Mouse (Mus musculus) forebrain, embryonic 16.5 days (tissue): ENCODE results near the gene Trappc2. TPM values are rescaled to one million over a fixed set of nuclear protein-coding genes. Genes with fewer than 3 reads are reported as not detected.

Experiments
- ATAC-seq: fragments of 200-750 bp; cut with Nextera tagmentation; 2 replicates; pipeline ENCODE4 v1.8.0; 2017; ENCODE audit warnings: mild to moderate bottlenecking, moderate library complexity
- H3K27ac ChIP-seq: fragments of 300-500 bp; sonication (generic); 2 replicates; pipeline ENCODE4 v1.5.1; 2014; ENCODE audit warnings: low read length, control low read depth
- H3K27me3 ChIP-seq: fragments of 300-500 bp; sonication (generic); replicated peaks from 2 replicates; pipeline ENCODE4 v1.6.1; 2014; ENCODE audit warnings: low read length; ENCODE audit not compliant: control insufficient read depth, insufficient read depth
- H3K36me3 ChIP-seq: fragments of 300-500 bp; sonication (generic); 2 replicates; pipeline ENCODE4 v1.6.1; 2014; ENCODE audit not compliant: control insufficient read depth, insufficient read depth
- H3K4me1 ChIP-seq: fragments of 300-500 bp; sonication (generic); replicated peaks from 2 replicates; pipeline ENCODE4 v1.6.1; 2014; ENCODE audit warnings: low read length; ENCODE audit not compliant: control insufficient read depth, insufficient read depth
- H3K4me2 ChIP-seq: fragments of 300-500 bp; sonication (generic); 2 replicates; pipeline ENCODE4 v1.6.1; 2014; ENCODE audit warnings: mild to moderate bottlenecking, low read length, control low read depth
- H3K4me3 ChIP-seq: fragments of 300-500 bp; sonication (generic); replicated peaks from 2 replicates; pipeline ENCODE4 v1.5.1; 2014; ENCODE audit warnings: mild to moderate bottlenecking, low read length, control low read depth
- H3K9ac ChIP-seq: fragments of 300-500 bp; sonication (generic); replicated peaks from 2 replicates; pipeline ENCODE4 v1.6.1; 2014; ENCODE audit warnings: low read depth, low read length, control low read depth
- H3K9me3 ChIP-seq: fragments of 300-500 bp; sonication (generic); 2 replicates; pipeline ENCODE4 v1.6.1; 2016; ENCODE audit warnings: low read length; ENCODE audit not compliant: control insufficient read depth
- WGBS: fragments of 180-500 bp; shearing (Covaris S2); extraction: QIAGEN DNeasy Blood & Tissue Kit; methylation state at CpG from one replicate; pipeline ENCODE4 v1.1.7; 2014; 5-methylcytosine and 5-hydroxymethylcytosine counted together
- polyA plus RNA-seq: library from polyadenylated mRNA; unstranded; fragments of >200 nt; fragmentation: Nextera tagmentation; extraction: Ambion mirVana; gene quantifications from 2 replicates; pipeline ENCODE4 v1.2.1, GENCODE M21; 2015

The Trappc2 gene
- polyA plus RNA-seq, 1 experiment from 2014 or later, result 71.1 TPM

DNA sequence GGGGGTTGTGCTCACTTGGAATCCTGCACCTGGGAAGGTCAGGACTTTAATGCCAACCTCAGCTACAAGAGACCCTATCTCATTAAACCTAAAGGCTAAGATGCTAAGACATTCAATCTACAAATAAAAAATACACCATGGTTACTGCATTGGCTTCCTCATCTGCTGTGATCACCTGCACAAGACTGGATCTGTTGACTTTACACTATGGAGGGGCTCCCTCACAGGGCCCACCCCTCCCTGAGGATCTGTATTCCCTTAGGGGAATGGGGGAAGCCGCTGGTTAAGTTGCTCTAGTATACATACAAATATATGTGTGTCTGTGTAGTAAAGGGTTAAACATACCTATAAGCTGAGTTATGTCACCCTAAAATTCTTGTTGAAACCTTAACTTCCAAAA lies 15.2 kb downstream of the Trappc2 start:
- H3K27ac ChIP-seq, result no peak overlapping the region
- no peak overlapping the region for H3K4me2 ChIP-seq
- no peak for ATAC-seq
- 81% methylated on average over 1 of the region's 1 CpGs for WGBS
- no peaks in the 10 kb centered on the region for H3K4me1 ChIP-seq
- no peak overlapping the region for H3K4me3 ChIP-seq
- H3K9me3 ChIP-seq, result no peaks in the 10 kb centered on the region
- no peaks in the 10 kb centered on the region for H3K27me3 ChIP-seq
- H3K36me3 ChIP-seq, result no peaks in the 10 kb centered on the region
- no peak overlapping the region for H3K9ac ChIP-seq

DNA sequence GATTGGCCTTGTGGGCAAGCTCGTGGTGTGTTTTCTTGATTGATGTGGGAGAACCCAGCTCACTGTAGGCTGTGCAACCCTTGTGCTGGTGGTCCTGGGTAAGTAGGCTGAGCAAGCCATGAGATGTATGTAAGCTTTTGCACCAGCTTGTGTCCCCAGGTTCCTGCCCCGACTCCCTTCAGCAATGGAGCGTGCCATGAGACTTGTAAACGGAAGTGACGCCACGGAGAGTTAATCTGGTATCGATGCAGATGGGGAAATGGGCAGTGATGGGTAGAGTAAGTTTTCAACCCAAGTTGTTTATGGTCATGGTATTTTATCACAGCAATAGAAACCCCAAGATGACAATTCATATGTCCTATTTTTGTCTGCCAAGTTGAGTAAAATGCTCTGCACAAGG lies 27.9 kb downstream of the Trappc2 start:
- Histone ChIP-seq H3K4me2 (no peak overlapping the region), H3K27me3 (no peaks in the 10 kb centered on the region), H3K9me3 (no peaks in the 10 kb centered on the region), H3K4me1 (no peaks in the 10 kb centered on the region), H3K27ac (no peak overlapping the region), H3K4me3 (no peak overlapping the region), H3K9ac (no peak overlapping the region), H3K36me3 (no peaks in the 10 kb centered on the region)
- WGBS, result 94% methylated on average over 7 of the region's 7 CpGs
- no peak for ATAC-seq

DNA sequence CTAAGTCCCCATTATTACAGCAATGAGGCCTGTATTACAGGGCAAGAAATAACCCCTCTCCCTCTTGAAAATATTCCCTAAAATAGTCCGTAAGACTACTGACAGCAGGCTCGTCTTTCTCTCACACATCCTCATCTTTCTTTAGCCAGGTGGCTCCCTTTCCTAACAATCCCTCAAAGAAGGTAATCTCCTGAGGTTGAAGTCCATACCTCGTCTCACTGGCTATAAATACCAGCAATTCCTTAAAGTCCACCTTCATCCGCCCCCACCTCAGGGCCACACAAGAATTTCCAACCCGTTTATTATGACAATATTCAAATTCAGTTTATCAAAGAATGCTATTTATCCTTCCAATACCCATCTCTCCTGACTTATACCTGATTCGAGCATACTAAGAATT lies 32.2 kb downstream of the Trappc2 start:
- Histone ChIP-seq H3K27me3 (no peaks in the 10 kb centered on the region), H3K4me2 (no peak overlapping the region), H3K9ac (no peak overlapping the region), H3K27ac (no peak overlapping the region), H3K9me3 (no peaks in the 10 kb centered on the region), H3K4me1 (no peaks in the 10 kb centered on the region; the same call in none of the 2 replicates), H3K4me3 (no peak overlapping the region), H3K36me3 (no peaks in the 10 kb centered on the region)
- 92% methylated on average over 6 of the region's 6 CpGs for WGBS
- no peak for ATAC-seq

DNA sequence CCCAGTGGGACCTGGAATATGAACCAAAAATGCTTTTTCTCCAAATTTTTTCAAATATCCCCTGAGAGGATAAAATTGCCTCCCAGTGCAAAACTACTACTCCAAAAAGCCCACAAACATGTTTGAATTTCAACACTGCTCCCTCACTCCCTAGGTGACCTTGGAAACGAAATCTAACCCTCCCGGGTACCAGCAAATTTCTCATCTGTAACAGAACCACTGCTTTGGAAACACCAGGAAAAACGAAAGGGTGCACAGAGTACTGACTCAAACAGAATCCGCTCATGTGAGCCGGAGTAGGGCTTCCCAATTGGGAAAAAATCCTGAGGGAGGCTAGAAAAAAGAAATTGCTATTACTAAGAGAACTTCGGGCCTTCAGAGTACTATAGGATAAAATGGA lies 37.0 kb downstream of the Trappc2 start:
- peaks cover 4% of the 10 kb centered on the region for H3K4me1 ChIP-seq

DNA sequence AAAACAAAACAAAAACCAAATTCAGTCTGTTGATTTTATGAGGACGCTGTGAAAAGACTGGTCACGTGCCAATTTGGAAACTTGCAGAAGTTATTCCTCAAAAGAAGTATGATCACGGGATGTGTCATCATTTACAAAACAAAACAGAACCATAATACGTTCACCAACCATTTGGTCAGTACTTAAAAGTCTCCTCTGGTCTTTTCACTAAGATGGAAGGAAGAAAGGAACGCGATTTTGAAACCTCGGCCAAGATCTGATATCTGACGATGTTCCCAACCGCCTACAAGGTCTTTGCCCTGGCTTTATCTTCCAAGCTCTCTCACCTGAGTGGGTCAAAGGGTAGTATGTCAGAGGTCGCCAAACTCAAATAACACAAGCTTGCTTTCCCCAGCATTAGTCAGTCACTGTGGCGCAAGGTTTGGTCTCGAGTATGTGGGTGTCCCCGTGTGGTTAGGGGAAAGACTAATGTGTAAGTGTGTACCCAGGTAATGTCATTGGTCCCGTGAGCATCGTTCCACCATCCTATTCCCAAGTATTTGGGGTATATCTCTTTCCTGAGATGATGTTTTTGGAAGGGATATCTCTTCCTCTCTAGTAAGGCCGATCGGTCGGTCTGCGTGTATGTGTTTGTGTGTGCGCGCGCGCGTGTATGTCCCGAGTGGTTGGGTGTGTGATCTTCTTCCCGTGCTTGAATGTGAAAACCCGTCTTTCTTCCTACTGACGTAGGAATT lies 38.4 kb downstream of the Trappc2 start:
- ATAC-seq, result peak; percentile 46
- peaks cover 4% of the 10 kb centered on the region for H3K4me1 ChIP-seq
- peak overlapping the region; percentile 68 for H3K4me3 ChIP-seq
- no peaks in the 10 kb centered on the region for H3K9me3 ChIP-seq
- H3K27me3 ChIP-seq, result no peaks in the 10 kb centered on the region
- peak overlapping the region; percentile 74 for H3K4me2 ChIP-seq
- 23% methylated on average over 28 of the region's 28 CpGs for WGBS
- H3K27ac ChIP-seq, result peak overlapping the region; percentile 75
- H3K9ac ChIP-seq, result peak overlapping the region; percentile 68
- H3K36me3 ChIP-seq, result no peaks in the 10 kb centered on the region

More for the DNA sequence above, 37.0 kb downstream of the Trappc2 start:
- Histone ChIP-seq H3K36me3 (no peaks in the 10 kb centered on the region), H3K4me3 (0 out of 2 replicates have a peak overlapping the region, but pooled peaks have one; percentile 9), H3K27me3 (no peaks in the 10 kb centered on the region), H3K9me3 (no peaks in the 10 kb centered on the region), H3K27ac (no peak overlapping the region), H3K4me2 (peak overlapping the region; percentile 28), H3K9ac (no peak overlapping the region)
- 78% methylated on average over 6 of the region's 6 CpGs for WGBS
- no peak for ATAC-seq

DNA sequence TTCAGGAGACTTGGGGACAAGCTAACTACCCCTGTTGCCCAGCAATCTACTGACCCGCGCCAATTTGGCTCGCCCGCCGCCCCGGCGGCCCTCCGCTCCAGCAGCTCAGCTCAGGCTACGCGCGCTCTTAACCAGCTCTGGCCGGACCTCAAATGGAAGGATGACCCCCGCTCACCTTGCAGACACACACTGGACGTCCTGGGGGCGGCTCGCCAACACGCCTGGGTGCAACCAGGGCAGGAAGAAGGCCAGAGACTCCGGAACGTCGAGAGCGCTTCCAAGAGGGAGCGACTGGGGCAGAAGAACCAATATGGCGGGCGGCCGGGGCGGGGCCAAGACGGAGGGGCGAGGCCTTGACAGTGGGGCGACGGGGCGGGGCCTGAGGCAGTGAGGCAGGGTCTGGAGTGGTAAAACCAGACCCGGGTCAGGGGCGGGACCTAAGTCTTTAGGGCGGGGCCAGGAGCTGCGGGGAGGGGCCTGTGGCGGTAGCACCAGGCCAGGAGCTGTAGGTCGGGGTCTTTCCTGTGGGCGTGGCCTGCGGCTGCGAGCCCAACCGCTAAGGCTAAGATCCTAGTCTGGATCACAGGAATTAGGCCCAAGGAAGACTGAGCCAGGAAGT lies 39.1 kb downstream of the Trappc2 start, which contains the start of gene Rab9:
Gene Rab9 (minus strand): TSS at position 503 of the 619 bp plus-strand sequence.
- ATAC-seq, result peak; percentile 98
- Histone ChIP-seq H3K27me3 (no peaks in the 10 kb centered on the region), H3K9me3 (no peaks in the 10 kb centered on the region), H3K36me3 (no peaks in the 10 kb centered on the region), H3K4me1 (peaks cover 4% of the 10 kb centered on the region), H3K4me2 (peak within 1 kb of the TSS; percentile 74), H3K9ac (peak within 1 kb of the TSS; percentile 68), H3K4me3 (peak within 1 kb of the TSS; percentile 68), H3K27ac (peak within 1 kb of the TSS; percentile 75)
- WGBS, result 18% methylated on average over 33 of the region's 41 CpGs

DNA sequence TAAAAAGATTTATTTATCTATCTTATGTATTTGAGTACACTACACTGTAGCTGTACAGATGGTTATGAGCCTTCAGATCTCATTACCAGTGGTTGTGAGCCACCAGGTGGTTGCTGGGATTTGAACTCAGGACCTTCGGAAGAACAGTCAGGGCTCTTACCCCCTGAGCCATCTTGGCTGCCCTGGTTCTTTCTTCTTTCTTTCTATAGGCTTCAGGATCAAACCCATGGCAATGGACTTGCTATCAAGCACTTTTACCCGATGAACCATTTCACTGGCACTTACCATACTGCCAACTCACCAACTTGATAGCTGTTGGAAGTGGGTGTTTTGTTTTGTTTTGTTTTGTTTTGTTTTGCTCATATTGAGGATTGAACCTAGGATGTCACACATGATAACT lies 54.7 kb downstream of the Trappc2 start:
- Histone ChIP-seq H3K4me1 (no peaks in the 10 kb centered on the region), H3K27me3 (no peaks in the 10 kb centered on the region), H3K9ac (no peak overlapping the region), H3K27ac (no peak overlapping the region), H3K4me2 (no peak overlapping the region), H3K9me3 (no peaks in the 10 kb centered on the region), H3K4me3 (no peak overlapping the region), H3K36me3 (no peaks in the 10 kb centered on the region)
- ATAC-seq, result no peak
- WGBS, result 96% methylated on average over 2 of the region's 2 CpGs

DNA sequence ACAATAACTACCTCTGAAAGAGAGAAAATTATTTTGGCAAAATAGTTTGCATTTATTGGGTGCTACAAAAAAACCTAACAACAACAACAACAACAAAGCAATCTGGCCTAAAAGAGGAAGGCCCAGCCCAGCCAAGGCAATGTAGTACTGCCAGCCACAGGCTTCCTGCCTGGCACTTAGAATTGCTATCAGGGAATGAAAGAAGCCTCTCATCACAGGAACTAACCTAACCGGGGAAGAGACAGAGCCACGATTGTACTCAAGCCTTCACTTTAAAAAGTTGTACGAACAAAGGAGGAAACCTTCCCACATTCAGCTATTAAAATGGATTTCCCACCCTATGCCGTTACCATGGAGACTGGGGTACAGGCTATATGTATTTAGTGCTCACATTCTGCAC lies 57.4 kb downstream of the Trappc2 start:
- 34% methylated on average over 4 of the region's 4 CpGs for WGBS
- Histone ChIP-seq H3K27ac (no peak overlapping the region), H3K9me3 (no peaks in the 10 kb centered on the region), H3K27me3 (no peaks in the 10 kb centered on the region), H3K4me2 (no peak overlapping the region), H3K4me1 (no peaks in the 10 kb centered on the region), H3K4me3 (no peak overlapping the region), H3K36me3 (no peaks in the 10 kb centered on the region), H3K9ac (no peak overlapping the region)
- peak; percentile 45 for ATAC-seq

DNA sequence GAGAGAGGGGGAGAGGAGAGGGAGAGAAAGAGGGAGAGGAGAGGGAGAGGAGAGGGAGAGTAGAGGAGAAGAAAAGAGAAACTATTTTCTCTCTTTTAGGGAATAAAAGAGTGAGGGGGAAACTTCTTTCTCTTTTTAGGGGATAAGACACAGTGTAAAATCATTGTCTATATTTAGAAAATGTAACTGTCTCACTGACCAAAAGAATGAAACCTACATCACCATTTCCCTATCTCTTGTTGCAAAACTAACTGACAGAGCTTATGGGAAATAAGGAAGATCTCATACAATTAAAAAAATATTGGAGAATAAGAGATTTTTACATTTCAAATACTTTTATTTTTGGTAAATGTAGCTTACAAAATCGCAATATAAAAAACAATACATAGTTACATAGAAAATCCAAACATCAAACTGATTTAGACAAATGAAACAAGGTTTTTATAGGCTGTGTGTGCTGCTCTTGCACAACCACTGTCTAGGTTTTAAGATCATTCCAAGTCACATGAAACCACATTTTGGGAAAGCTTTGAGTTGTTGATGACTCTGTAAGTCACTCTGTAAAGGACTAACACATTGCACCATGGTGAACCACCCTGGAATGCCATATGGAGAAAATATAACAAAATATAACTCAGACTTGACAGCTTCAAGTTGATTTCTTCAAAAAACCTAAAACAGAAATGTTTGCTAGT lies 59.3 kb downstream of the Trappc2 start:
- Histone ChIP-seq H3K27me3 (no peaks in the 10 kb centered on the region), H3K36me3 (no peaks in the 10 kb centered on the region), H3K9me3 (no peaks in the 10 kb centered on the region), H3K4me3 (no peak overlapping the region), H3K9ac (no peak overlapping the region), H3K4me2 (no peak overlapping the region), H3K4me1 (no peaks in the 10 kb centered on the region), H3K27ac (no peak overlapping the region)
- 85% methylated on average over 1 of the region's 1 CpGs for WGBS
- ATAC-seq, result no peak
